Mouse (Mus musculus): Measurements from ENCODE around the gene Prkaca.
"Not testable (repeated sequence)": the region's sequence is repeated elsewhere in the genome, so short reads cannot be mapped to it uniquely, and the experiment has no call there.

The Prkaca gene

GRCm38 (mm10) chr8:84001281-84002000 lies 28.6 kb downstream of the Prkaca start, which contains the start of gene 1700067K01Rik:
Gene 1700067K01Rik, plus strand, starts transcription at chr8:84001502.
- DNase-seq (ENCODE audit: low read depth, low spot score), result peak; percentile 75

- no peak for DNase-seq (ENCODE audit: low read depth, low spot score)
These were observed 30.3 kb downstream of the Prkaca start for GRCm38 (mm10) chr8:84002957-84003611.

GRCm38 (mm10) chr8:84003612-84004246 lies 30.9 kb downstream of the Prkaca start:
- DNase-seq (ENCODE audit: low read depth, low spot score), result no peak

- peak; percentile 97 for DNase-seq (ENCODE audit: low read depth, low spot score)
These were observed 31.9 kb downstream of the Prkaca start for GRCm38 (mm10) chr8:84004533-84005201.

- not testable (repeated sequence) for DNase-seq (ENCODE audit: low read depth, low spot score)
These were observed 32.7 kb downstream of the Prkaca start for GRCm38 (mm10) chr8:84005502-84005901.

GRCm38 (mm10) chr8:84008362-84008761 lies 35.6 kb downstream of the Prkaca start:
- peak; percentile 87 for DNase-seq (ENCODE audit: low read depth, low spot score)

GRCm38 (mm10) chr8:84009876-84010275 lies 37.1 kb downstream of the Prkaca start:
- DNase-seq (ENCODE audit: low read depth, low spot score), result peak; percentile 92

GRCm38 (mm10) chr8:84010625-84011611 lies 38.1 kb downstream of the Prkaca start:
- DNase-seq (ENCODE audit: low read depth, low spot score), result peak; percentile 85

- DNase-seq (ENCODE audit: low read depth, low spot score), result peak; percentile 85
These were observed 39.1 kb downstream of the Prkaca start, which contains the start of gene 2210011C24Rik for GRCm38 (mm10) chr8:84011705-84012498. Gene 2210011C24Rik, minus strand, starts transcription at chr8:84012171.

GRCm38 (mm10) chr8:84012499-84013165 lies 39.8 kb downstream of the Prkaca start:
- DNase-seq (ENCODE audit: low read depth, low spot score), result peak; percentile 38

GRCm38 (mm10) chr8:84015833-84016232 lies 43.0 kb downstream of the Prkaca start:
- peak; percentile 39 for DNase-seq (ENCODE audit: low read depth, low spot score)

- no peak for DNase-seq (ENCODE audit: low read depth, low spot score)
These were observed 46.9 kb downstream of the Prkaca start for GRCm38 (mm10) chr8:84019738-84020137.

GRCm38 (mm10) chr8:84021096-84021495 lies 48.3 kb downstream of the Prkaca start, which contains the start of gene Palm3:
Gene Palm3, plus strand, starts transcription at chr8:84021471.
- DNase-seq (ENCODE audit: low read depth, low spot score), result peak; percentile 60

- peak; percentile 91 for DNase-seq (ENCODE audit: low read depth, low spot score)
These were observed 48.8 kb downstream of the Prkaca start for GRCm38 (mm10) chr8:84021569-84021968.

GRCm38 (mm10) chr8:84023085-84023484 lies 50.3 kb downstream of the Prkaca start:
- DNase-seq (ENCODE audit: low read depth, low spot score), result no peak

GRCm38 (mm10) chr8:84023631-84024030 lies 50.8 kb downstream of the Prkaca start:
- DNase-seq (ENCODE audit: low read depth, low spot score), result no peak

- DNase-seq (ENCODE audit: low read depth, low spot score), result peak; percentile 90
These were observed 51.4 kb downstream of the Prkaca start for GRCm38 (mm10) chr8:84024171-84024570.

GRCm38 (mm10) chr8:84025863-84026262 lies 53.1 kb downstream of the Prkaca start:
- DNase-seq (ENCODE audit: low read depth, low spot score), result peak; percentile 74

GRCm38 (mm10) chr8:84027449-84027848 lies 54.7 kb downstream of the Prkaca start:
- DNase-seq (ENCODE audit: low read depth, low spot score), result peak; percentile 82

Measured in ZHBTc4 (cell line).